Mouse (Mus musculus) erythroblast, embryonic 14.5 days (primary cell): ENCODE data around the gene Aldh1l2. TPM values are rescaled to one million over a fixed set of nuclear protein-coding genes. Genes with fewer than 3 reads are reported as not detected.

Experiments
- H3K27me3 ChIP-seq: 2 replicates; pipeline ENCODE4 v1.6.1; 2012; ENCODE audit warnings: inconsistent platforms; ENCODE audit not compliant: control insufficient read depth
- H3K36me3 ChIP-seq: 2 replicates; pipeline ENCODE4 v1.6.1; 2012; ENCODE audit warnings: mild to moderate bottlenecking, inconsistent platforms; ENCODE audit not compliant: control insufficient read depth
- H3K4me1 ChIP-seq: 2 replicates; pipeline ENCODE4 v1.6.1; 2012; ENCODE audit warnings: inconsistent platforms; ENCODE audit not compliant: control insufficient read depth
- H3K4me3 ChIP-seq: replicated peaks from 2 replicates; pipeline ENCODE3; 2012; ENCODE audit warnings: moderate library complexity, mild to moderate bottlenecking, inconsistent platforms
- H3K9me3 ChIP-seq: 2 replicates; pipeline ENCODE4 v1.6.1; 2012; ENCODE audit warnings: low read length, inconsistent platforms, mixed read lengths; ENCODE audit not compliant: control insufficient read depth
- GATA1 ChIP-seq: IDR thresholded peaks from 2 replicates; pipeline ENCODE4 v1.6.1; 2012; ENCODE audit warnings: low read length, inconsistent platforms, mixed read lengths
- TAL1 ChIP-seq: IDR thresholded peaks from 3 replicates; pipeline ENCODE4 v1.6.1; 2012; ENCODE audit warnings: low read length, inconsistent platforms, mixed read lengths
- polyA plus RNA-seq: library from polyadenylated mRNA; stranded (reverse); fragments of >175 nt; gene quantifications from 2 replicates; pipeline ENCODE4 v1.2.3, GENCODE M21; 2012

The Aldh1l2 gene
- polyA plus RNA-seq, 1 experiment = not detected

DNA sequence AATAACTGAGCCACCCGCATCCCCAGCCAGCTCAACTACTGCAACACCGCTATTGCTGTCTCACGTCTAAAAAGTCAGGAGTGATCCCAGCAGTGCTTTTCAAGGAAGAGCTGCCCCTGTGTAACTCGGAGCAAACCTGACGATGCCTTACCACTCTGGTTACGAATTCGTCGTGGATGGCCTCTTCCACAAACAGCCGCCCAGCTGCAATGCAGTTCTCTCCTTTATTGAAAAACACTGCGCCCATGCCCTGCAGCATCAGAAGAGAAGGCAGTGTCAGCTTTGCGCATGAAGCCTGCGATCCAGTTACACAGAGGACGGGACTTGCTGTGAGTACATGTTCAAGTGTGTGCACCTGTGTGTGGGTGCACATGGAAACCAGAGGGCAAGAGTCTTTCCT is 36.6 kb downstream of the Aldh1l2 start:
- Histone ChIP-seq H3K4me1 (no peaks in the 10 kb centered on the region), H3K36me3 (no peaks in the 10 kb centered on the region), H3K4me3 (no peak overlapping the region), H3K9me3 (no peaks in the 10 kb centered on the region), H3K27me3 (no peaks in the 10 kb centered on the region)
- TF ChIP-seq TAL1 (no peak), GATA1 (no peak)

DNA sequence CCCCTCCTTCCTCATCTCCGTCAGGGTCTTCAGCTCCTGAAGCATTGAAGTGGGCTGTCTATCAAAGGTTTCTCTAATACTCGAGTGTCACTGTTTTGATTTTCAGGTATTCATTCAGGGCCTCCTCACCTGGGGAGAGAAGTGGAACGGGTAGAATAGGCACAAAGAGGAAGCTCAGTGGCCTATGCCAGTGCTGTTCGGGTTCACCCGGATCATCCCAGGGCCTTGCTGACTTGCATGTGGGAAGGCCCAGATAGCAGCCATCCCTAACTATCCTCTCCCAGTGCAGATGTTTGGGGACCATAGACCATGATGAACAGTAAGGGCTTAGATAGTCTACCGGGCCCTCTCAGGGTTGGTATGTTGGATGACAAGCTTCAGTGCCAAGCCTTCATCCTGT is 43.4 kb downstream of the Aldh1l2 start:
- TF ChIP-seq TAL1 (no peak), GATA1 (no peak)
- H3K27me3 ChIP-seq = no peaks in the 10 kb centered on the region
- H3K4me1 ChIP-seq = no peaks in the 10 kb centered on the region
- H3K9me3 ChIP-seq = no peaks in the 10 kb centered on the region; the same call in 1 of the 2 replicates
- no peak overlapping the region for H3K4me3 ChIP-seq
- H3K36me3 ChIP-seq = no peaks in the 10 kb centered on the region

DNA sequence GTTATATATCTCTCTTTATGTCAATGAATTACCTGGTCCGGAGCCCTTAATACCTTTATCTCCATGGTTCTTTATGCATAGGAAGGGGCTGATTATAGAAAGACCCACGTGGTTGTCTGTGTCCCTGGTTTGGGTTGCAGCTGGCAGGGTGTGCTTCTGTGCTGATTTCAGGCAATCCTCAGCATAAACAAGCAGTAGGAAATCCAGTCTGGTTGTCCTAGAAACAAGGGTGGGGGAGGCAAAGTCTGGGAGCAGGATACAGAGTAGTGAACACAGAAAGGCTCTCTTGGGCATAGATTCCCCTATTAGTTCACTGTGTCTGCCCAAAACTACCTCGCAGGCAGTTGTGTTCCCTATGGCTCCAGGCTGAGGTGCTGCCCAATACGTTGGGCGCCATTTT is 56.7 kb downstream of the Aldh1l2 start:
- Histone ChIP-seq H3K36me3 (no peaks in the 10 kb centered on the region), H3K9me3 (peaks cover 37% of the 10 kb centered on the region), H3K27me3 (no peaks in the 10 kb centered on the region), H3K4me3 (no peak overlapping the region), H3K4me1 (no peaks in the 10 kb centered on the region)
- TF ChIP-seq TAL1 = no peak
- no peak for TF ChIP-seq GATA1

DNA sequence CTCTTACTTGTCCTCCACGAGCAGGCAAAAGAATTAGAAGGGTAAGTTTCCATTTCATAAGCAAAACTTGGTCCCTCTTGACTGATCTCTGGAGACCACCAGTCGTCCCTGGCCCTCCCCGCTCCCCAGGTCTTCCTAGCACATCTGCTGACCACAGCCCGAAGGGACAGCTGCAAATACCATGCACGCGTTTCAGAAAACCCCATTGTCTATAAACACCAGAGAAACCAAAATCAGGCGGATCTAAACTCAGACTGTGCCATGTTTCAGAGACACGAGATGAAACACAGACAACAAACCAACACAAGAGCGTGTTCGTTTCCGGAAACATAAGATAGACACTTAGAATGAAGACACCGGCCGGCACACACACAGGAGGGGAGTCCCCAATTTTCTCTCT is 58.7 kb downstream of the Aldh1l2 start:
- no peak for TF ChIP-seq GATA1
- TF ChIP-seq TAL1 = no peak
- Histone ChIP-seq H3K36me3 (no peaks in the 10 kb centered on the region), H3K4me3 (no peak overlapping the region), H3K4me1 (no peaks in the 10 kb centered on the region), H3K9me3 (peaks cover 36% of the 10 kb centered on the region), H3K27me3 (no peaks in the 10 kb centered on the region)

DNA sequence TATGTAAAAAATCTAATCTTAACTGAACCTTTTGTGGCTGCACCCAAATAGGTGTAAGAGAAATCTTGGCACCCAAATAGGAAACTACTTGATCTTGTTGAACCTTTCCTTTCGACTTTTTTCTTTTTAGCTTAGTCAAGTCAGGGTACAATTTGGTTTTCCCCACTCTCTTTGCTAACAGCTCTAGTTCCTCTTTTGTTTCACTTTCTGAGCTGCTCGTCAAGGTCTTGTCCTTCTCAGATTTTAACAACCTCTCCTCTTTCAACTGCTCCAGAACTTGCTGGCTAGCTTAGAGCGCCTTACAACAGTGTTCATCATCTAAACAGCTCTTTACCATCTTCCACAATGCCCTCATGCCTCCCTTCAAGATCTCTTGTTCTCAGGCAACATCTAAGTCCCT is 76.4 kb downstream of the Aldh1l2 start:
- Histone ChIP-seq H3K27me3 (no peaks in the 10 kb centered on the region), H3K36me3 (no peaks in the 10 kb centered on the region), H3K9me3 (peaks cover 36% of the 10 kb centered on the region), H3K4me3 (no peak overlapping the region), H3K4me1 (no peaks in the 10 kb centered on the region)
- TF ChIP-seq GATA1 = no peak
- TF ChIP-seq TAL1 = no peak

DNA sequence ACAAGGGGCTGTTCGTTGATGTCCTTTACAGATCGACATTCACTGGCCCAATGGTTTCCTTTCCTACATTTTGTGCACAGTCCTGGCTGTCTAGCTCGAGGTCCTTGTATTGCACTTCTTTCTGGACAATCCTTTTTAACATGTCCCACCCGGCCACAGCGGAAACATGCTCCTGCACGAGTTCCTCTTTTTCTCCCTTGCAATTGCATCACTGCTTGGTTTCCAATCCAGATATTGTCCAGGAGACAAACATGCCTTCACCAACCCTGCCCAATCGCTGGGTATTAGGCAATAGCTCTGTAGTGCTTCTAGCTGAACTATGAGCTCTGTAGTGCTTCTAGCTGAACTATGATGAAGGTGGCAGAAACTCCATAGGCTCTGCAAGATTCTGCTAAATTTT is 85.4 kb downstream of the Aldh1l2 start:
- H3K9me3 ChIP-seq = peaks cover 44% of the 10 kb centered on the region
- TF ChIP-seq TAL1 (no peak), GATA1 (no peak)
- H3K4me3 ChIP-seq = no peak overlapping the region
- H3K4me1 ChIP-seq = no peaks in the 10 kb centered on the region
- H3K27me3 ChIP-seq = no peaks in the 10 kb centered on the region
- no peaks in the 10 kb centered on the region for H3K36me3 ChIP-seq

Other genes with a start within 250 kb of the Aldh1l2 start
- gene Slc41a2, start 196.3 kb downstream of the Aldh1l2 start, polyA plus RNA-seq = not detected in 2 replicates
- gene D10Wsu102e, start 173.9 kb downstream of the Aldh1l2 start, polyA plus RNA-seq = 0.01 TPM in 2 replicates
- gene Washc4, start 9.6 kb upstream of the Aldh1l2 start, polyA plus RNA-seq = not detected in 2 replicates
- gene Appl2, start 114.6 kb upstream of the Aldh1l2 start, polyA plus RNA-seq = 0.04 and 0.13 TPM in 2 replicates
- not detected in 2 replicates for gene 1500009L16Rik, start 188.7 kb upstream of the Aldh1l2 start, polyA plus RNA-seq